Mouse (Mus musculus) spleen, adult 2 months (tissue): ENCODE measurements around the gene Krtap19-1.

Source experiments
- CTCF ChIP-seq: fragments of 200-500 bp; IDR thresholded peaks from 2 replicates; pipeline ENCODE4 v1.5.1; 2011; ENCODE audit warnings: mild to moderate bottlenecking, inconsistent platforms; ENCODE audit not compliant: insufficient read depth, insufficient read length, insufficient replicate concordance; ENCODE audit errors: extremely low read depth
- POLR2A ChIP-seq: fragments of 200-500 bp; IDR thresholded peaks from 2 replicates; pipeline ENCODE4 v1.6.1; 2011; ENCODE audit warnings: low read depth, low read length, inconsistent platforms

DNA sequence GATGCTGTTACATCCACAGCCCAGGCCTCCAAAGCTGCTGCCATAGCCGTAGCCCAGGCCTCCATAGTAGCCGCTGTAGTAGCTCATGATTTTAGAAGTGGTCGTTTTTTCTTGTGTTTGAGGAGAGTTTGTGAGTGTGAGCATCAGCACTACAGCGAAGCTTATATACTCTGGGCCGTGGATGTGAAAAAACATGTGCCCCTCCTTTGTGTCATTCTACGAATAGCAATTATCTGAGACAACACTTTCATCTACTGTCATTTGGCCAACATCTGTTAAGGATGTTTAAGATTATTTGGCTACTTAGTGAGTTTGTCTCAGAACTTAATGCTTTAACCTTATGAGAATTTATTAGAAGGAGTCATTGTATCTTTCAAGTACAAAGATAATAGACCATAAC lies at the start of gene Krtap19-1:
- TF ChIP-seq CTCF (no peak), POLR2A (no peak)
